Mouse (Mus musculus) naive thymus-derived CD4-positive, alpha-beta T cell, adult 2 months (primary cell): ENCODE results near the gene Gm47791.

Experiments used
- DNase-seq: peaks from one replicate; pipeline ENCODE4 v3.0.0-alpha.2; 2011; ENCODE audit warnings: low read depth

Gene Gm47791

GRCm38 (mm10) chr1:82724339-82725025, 46.6 kb downstream of the Gm47791 start, which contains the start of gene Mff:
TSS of gene Mff (plus strand) at chr1:82724890.
- peak; percentile 95 for DNase-seq
